Comparison of ENCODE assay signal across 33 mouse cellular contexts in genomic region chr11:19253605-19254004, GRCm38 (mm10).
"Had no signal": no experiment of that assay in that cellular context is flagged by ENCODE, and none has a peak within 500 bp of the region (broad histone marks: within the 10 kb centered on the region; RNA-seq: fewer than 3 reads in every experiment).

No protein-coding gene starts in this region.

- H3K4me2 ChIP-seq: heart, embryonic 11.5 days; heart, embryonic 12.5 days; heart, embryonic 13.5 days; heart, embryonic 15.5 days; hindbrain, embryonic 12.5 days; hindbrain, embryonic 13.5 days; hindbrain, embryonic 14.5 days; hindbrain, embryonic 15.5 days; intestine, embryonic 15.5 days; kidney, embryonic 15.5 days had no signal

- H3K27me3 ChIP-seq: heart, embryonic 12.5 days; heart, embryonic 15.5 days; hindbrain, embryonic 12.5 days; hindbrain, embryonic 13.5 days; hindbrain, embryonic 15.5 days; intestine, embryonic 15.5 days; kidney, embryonic 15.5 days had no signal

- ATAC-seq: hindbrain, embryonic 16.5 days; hindbrain, postnatal 0 days; inflammation-experienced regulatory T-cells, adult 6 months; intestine, postnatal 0 days had no signal

- H3K9ac ChIP-seq: heart, embryonic 12.5 days; heart, embryonic 13.5 days; heart, embryonic 15.5 days; hindbrain, embryonic 12.5 days; hindbrain, embryonic 13.5 days; hindbrain, embryonic 14.5 days; hindbrain, embryonic 15.5 days; intestine, embryonic 15.5 days; kidney, embryonic 15.5 days had no signal

- H3K4me1 ChIP-seq: heart, embryonic 10.5 days; heart, embryonic 12.5 days; heart, embryonic 15.5 days; hindbrain, embryonic 12.5 days; hindbrain, embryonic 15.5 days; intestine, embryonic 15.5 days; kidney, embryonic 15.5 days had no signal

- H3K9me3 ChIP-seq: heart, embryonic 10.5 days; heart, embryonic 12.5 days; heart, embryonic 13.5 days; heart, embryonic 15.5 days; hindbrain, embryonic 10.5 days; hindbrain, embryonic 12.5 days; hindbrain, embryonic 13.5 days; hindbrain, embryonic 15.5 days; intestine, embryonic 15.5 days; kidney, embryonic 15.5 days had no signal

- H3K36me3 ChIP-seq: heart, embryonic 10.5 days; heart, embryonic 12.5 days; heart, embryonic 13.5 days; heart, embryonic 15.5 days; hindbrain, embryonic 10.5 days; hindbrain, embryonic 12.5 days; hindbrain, embryonic 13.5 days; hindbrain, embryonic 15.5 days; intestine, embryonic 15.5 days; kidney, embryonic 15.5 days had no signal

- H3K4me3 ChIP-seq: heart, embryonic 10.5 days; heart, embryonic 12.5 days; heart, embryonic 13.5 days; heart, embryonic 15.5 days; hindbrain, embryonic 10.5 days; hindbrain, embryonic 12.5 days; hindbrain, embryonic 13.5 days; hindbrain, embryonic 15.5 days; intestine, embryonic 15.5 days; kidney, embryonic 15.5 days; layer of hippocampus, adult 2 months had no signal

- DNase-seq: heart, postnatal 10 days; heart, postnatal 14 days; heart, postnatal 36 days; heart, postnatal 4 days; kidney, adult 11 months; kidney, adult 18-20 months; kidney, adult 2 months; kidney, adult 9 months; kidney, postnatal 10 days; kidney, postnatal 14 days; kidney, postnatal 25 days; kidney, postnatal 36 days; kidney, postnatal 4 days; layer of hippocampus, adult 9-11 months; layer of hippocampus, postnatal 36 days had no signal

- H3K27ac ChIP-seq: heart, embryonic 10.5 days; heart, embryonic 13.5 days; heart, embryonic 15.5 days; hindbrain, embryonic 10.5 days; hindbrain, embryonic 12.5 days; hindbrain, embryonic 13.5 days; hindbrain, embryonic 14.5 days; hindbrain, embryonic 15.5 days; hindbrain, postnatal 0 days; intestine, embryonic 15.5 days; kidney, embryonic 15.5 days; kidney, postnatal 0 days; layer of hippocampus, adult 2 months had no signal
